Mouse (Mus musculus): Measurements from ENCODE around the gene Nav2. TPM values are rescaled to one million over a fixed set of nuclear protein-coding genes. Genes with fewer than 3 reads are reported as not detected.

Gene Nav2
- polyA plus RNA-seq, 1 experiment, result 46.2 TPM

- TF ChIP-seq POLR2A (IDR thresholded peaks at IDR 0.05; ENCODE audit: control insufficient read depth, extremely low read depth, insufficient read depth, low read length, poor library complexity) (no peak), CTCF (IDR thresholded peaks at IDR 0.05; ENCODE audit: borderline replicate concordance, control insufficient read depth, extremely low read depth, insufficient read depth, low read length, poor library complexity) (no peak)
- Histone ChIP-seq H3K4me1 (replicated peaks; ENCODE audit: control insufficient read depth, insufficient read depth, low read length) (no peaks in the 10 kb centered on the region), H3K27ac (ENCODE audit: control insufficient read depth, insufficient read depth, low read length) (no peak overlapping the region), H3K4me3 (ENCODE audit: control insufficient read depth, insufficient read depth, low read length) (no peak overlapping the region), H3K27me3 (ENCODE audit: control insufficient read depth, insufficient read depth, low read length) (no peaks in the 10 kb centered on the region), H3K36me3 (ENCODE audit: control insufficient read depth, insufficient read depth, low read length) (no peaks in the 10 kb centered on the region)
- whole genome bisulfite sequencing, result 92% methylated on average over 8 of the region's 8 CpGs
- DNase-seq, result no peak
These were observed 367.6 kb downstream of the Nav2 start for GRCm38 (mm10) chr7:49276163-49276562.

GRCm38 (mm10) chr7:49277685-49278084, 369.2 kb downstream of the Nav2 start:
- WGBS, result 94% methylated on average over 4 of the region's 4 CpGs
- H3K36me3 ChIP-seq (ENCODE audit: control insufficient read depth, insufficient read depth, low read length), result no peaks in the 10 kb centered on the region
- H3K4me1 ChIP-seq (replicated peaks; ENCODE audit: control insufficient read depth, insufficient read depth, low read length), result no peaks in the 10 kb centered on the region
- no peaks in the 10 kb centered on the region for H3K27me3 ChIP-seq (ENCODE audit: control insufficient read depth, insufficient read depth, low read length)
- TF ChIP-seq CTCF (IDR thresholded peaks at IDR 0.05; ENCODE audit: borderline replicate concordance, control insufficient read depth, extremely low read depth, insufficient read depth, low read length, poor library complexity) (no peak), POLR2A (IDR thresholded peaks at IDR 0.05; ENCODE audit: control insufficient read depth, extremely low read depth, insufficient read depth, low read length, poor library complexity) (no peak)
- no peak for DNase-seq
- H3K4me3 ChIP-seq (ENCODE audit: control insufficient read depth, insufficient read depth, low read length), result no peak overlapping the region
- H3K27ac ChIP-seq (ENCODE audit: control insufficient read depth, insufficient read depth, low read length), result no peak overlapping the region

GRCm38 (mm10) chr7:49278531-49278930, 370.0 kb downstream of the Nav2 start:
- WGBS, result 61% methylated on average over 2 of the region's 2 CpGs
- Histone ChIP-seq H3K4me1 (replicated peaks; ENCODE audit: control insufficient read depth, insufficient read depth, low read length) (no peaks in the 10 kb centered on the region), H3K27ac (ENCODE audit: control insufficient read depth, insufficient read depth, low read length) (no peak overlapping the region), H3K27me3 (ENCODE audit: control insufficient read depth, insufficient read depth, low read length) (no peaks in the 10 kb centered on the region), H3K36me3 (ENCODE audit: control insufficient read depth, insufficient read depth, low read length) (no peaks in the 10 kb centered on the region), H3K4me3 (ENCODE audit: control insufficient read depth, insufficient read depth, low read length) (no peak overlapping the region)
- TF ChIP-seq CTCF (IDR thresholded peaks at IDR 0.05; ENCODE audit: borderline replicate concordance, control insufficient read depth, extremely low read depth, insufficient read depth, low read length, poor library complexity) (no peak), POLR2A (IDR thresholded peaks at IDR 0.05; ENCODE audit: control insufficient read depth, extremely low read depth, insufficient read depth, low read length, poor library complexity) (no peak)
- no peak for DNase-seq

- Histone ChIP-seq H3K27ac (ENCODE audit: control insufficient read depth, insufficient read depth, low read length) (no peak overlapping the region), H3K27me3 (ENCODE audit: control insufficient read depth, insufficient read depth, low read length) (no peaks in the 10 kb centered on the region), H3K4me3 (ENCODE audit: control insufficient read depth, insufficient read depth, low read length) (no peak overlapping the region), H3K4me1 (replicated peaks; ENCODE audit: control insufficient read depth, insufficient read depth, low read length) (no peaks in the 10 kb centered on the region), H3K36me3 (ENCODE audit: control insufficient read depth, insufficient read depth, low read length) (no peaks in the 10 kb centered on the region)
- TF ChIP-seq CTCF (IDR thresholded peaks at IDR 0.05; ENCODE audit: borderline replicate concordance, control insufficient read depth, extremely low read depth, insufficient read depth, low read length, poor library complexity), result no peak
- no peak for TF ChIP-seq POLR2A (IDR thresholded peaks at IDR 0.05; ENCODE audit: control insufficient read depth, extremely low read depth, insufficient read depth, low read length, poor library complexity)
- DNase-seq, result no peak
- WGBS, result 90% methylated on average over 5 of the region's 5 CpGs
These were observed 371.9 kb downstream of the Nav2 start for GRCm38 (mm10) chr7:49280427-49280826.

GRCm38 (mm10) chr7:49282446-49282845, 373.9 kb downstream of the Nav2 start:
- Histone ChIP-seq H3K4me1 (replicated peaks; ENCODE audit: control insufficient read depth, insufficient read depth, low read length) (no peaks in the 10 kb centered on the region), H3K4me3 (ENCODE audit: control insufficient read depth, insufficient read depth, low read length) (no peak overlapping the region), H3K27ac (ENCODE audit: control insufficient read depth, insufficient read depth, low read length) (no peak overlapping the region), H3K27me3 (ENCODE audit: control insufficient read depth, insufficient read depth, low read length) (no peaks in the 10 kb centered on the region), H3K36me3 (ENCODE audit: control insufficient read depth, insufficient read depth, low read length) (no peaks in the 10 kb centered on the region)
- WGBS, result 90% methylated on average over 7 of the region's 7 CpGs
- no peak for DNase-seq
- no peak for TF ChIP-seq POLR2A (IDR thresholded peaks at IDR 0.05; ENCODE audit: control insufficient read depth, extremely low read depth, insufficient read depth, low read length, poor library complexity)
- TF ChIP-seq CTCF (IDR thresholded peaks at IDR 0.05; ENCODE audit: borderline replicate concordance, control insufficient read depth, extremely low read depth, insufficient read depth, low read length, poor library complexity), result no peak

- Histone ChIP-seq H3K4me3 (ENCODE audit: control insufficient read depth, insufficient read depth, low read length) (no peak overlapping the region), H3K36me3 (ENCODE audit: control insufficient read depth, insufficient read depth, low read length) (no peaks in the 10 kb centered on the region), H3K27ac (ENCODE audit: control insufficient read depth, insufficient read depth, low read length) (no peak overlapping the region), H3K27me3 (ENCODE audit: control insufficient read depth, insufficient read depth, low read length) (no peaks in the 10 kb centered on the region), H3K4me1 (replicated peaks; ENCODE audit: control insufficient read depth, insufficient read depth, low read length) (no peaks in the 10 kb centered on the region)
- DNase-seq, result no peak
- TF ChIP-seq POLR2A (IDR thresholded peaks at IDR 0.05; ENCODE audit: control insufficient read depth, extremely low read depth, insufficient read depth, low read length, poor library complexity) (no peak), CTCF (IDR thresholded peaks at IDR 0.05; ENCODE audit: borderline replicate concordance, control insufficient read depth, extremely low read depth, insufficient read depth, low read length, poor library complexity) (no peak)
- WGBS, result 49% methylated on average over 11 of the region's 11 CpGs
These were observed 375.2 kb downstream of the Nav2 start for GRCm38 (mm10) chr7:49283507-49284361.
